In genomic region chr10:77627497-77627896, GRCm38 (mm10) we compare ENCODE assay signal across 7 mouse cellular contexts. TPM values are rescaled to one million over a fixed set of nuclear protein-coding genes. Genes with fewer than 3 reads are reported as not detected.
DNase-seq lines count a peak whose midpoint lies in the region; ATAC-seq and TF ChIP-seq lines count a peak whose summit lies in the region.

No protein-coding gene starts in this region.

- peak; percentile 64 for DNase-seq in adrenal gland, adult 8-10 months
- DNase-seq in embryo, embryonic 10.5 days (ENCODE audit: low spot score): peak; percentile 87
- peak; percentile 61 for DNase-seq in kidney, adult 11 months
- peak; percentile 86 for DNase-seq in limb, embryonic 10.5 days (ENCODE audit: low spot score)
- peak; percentile 89 for DNase-seq in midbrain, embryonic 14.5 days

- no peak for TF ChIP-seq POLR2A in small intestine, adult 2 months (IDR thresholded peaks at IDR 0.05; ENCODE audit: low read depth, low read length)

- peak; percentile 92; the same call in 1 of the 2 replicates for TF ChIP-seq CTCF in small intestine, adult 2 months (IDR thresholded peaks at IDR 0.05; ENCODE audit: extremely low read depth, insufficient read length, insufficient replicate concordance, low read depth, low read length)

- no peak overlapping the region; the same call in 1 of the 2 replicates for H3K9ac ChIP-seq in midbrain, embryonic 14.5 days (replicated peaks; ENCODE audit: low read length)

- peak; percentile 75 for ATAC-seq in granulocyte monocyte progenitor cell, adult 5-6 weeks (replicated peaks; ENCODE audit: poor library complexity, severe bottlenecking)
- ATAC-seq in midbrain, embryonic 14.5 days (ENCODE audit: low FRiP score, low TSS enrichment): peak; percentile 82

- H3K4me1 ChIP-seq in limb, embryonic 10.5 days: peaks cover 20% of the 10 kb centered on the region
- peaks cover 16% of the 10 kb centered on the region for H3K4me1 ChIP-seq in midbrain, embryonic 14.5 days (ENCODE audit: control insufficient read depth, insufficient read depth, low read length)
- peaks cover 18% of the 10 kb centered on the region; the same call in 1 of the 2 replicates for H3K4me1 ChIP-seq in small intestine, adult 2 months (ENCODE audit: control insufficient read depth, insufficient read depth, insufficient read length, low read length)

- peaks cover 41% of the 10 kb centered on the region for H3K36me3 ChIP-seq in limb, embryonic 10.5 days
- H3K36me3 ChIP-seq in midbrain, embryonic 14.5 days (ENCODE audit: control insufficient read depth, insufficient read depth, low read length): peaks cover 15% of the 10 kb centered on the region
- peaks cover 10% of the 10 kb centered on the region for H3K36me3 ChIP-seq in small intestine, adult 2 months (ENCODE audit: control insufficient read depth, insufficient read depth, low read length)

- no peaks in the 10 kb centered on the region for H3K9me3 ChIP-seq in limb, embryonic 10.5 days (replicated peaks)
- no peaks in the 10 kb centered on the region for H3K9me3 ChIP-seq in midbrain, embryonic 14.5 days (ENCODE audit: control insufficient read depth, low read length)

- WGBS in limb, embryonic 10.5 days: 56% methylated on average over 2 of the region's 2 CpGs
- 33% methylated on average over 2 of the region's 2 CpGs for WGBS in midbrain, embryonic 14.5 days
- WGBS in small intestine, adult 2 months: 25% methylated on average over 2 of the region's 2 CpGs

- H3K27me3 ChIP-seq in limb, embryonic 10.5 days (ENCODE audit: low read depth, poor library complexity, severe bottlenecking): no peaks in the 10 kb centered on the region
- no peaks in the 10 kb centered on the region for H3K27me3 ChIP-seq in midbrain, embryonic 14.5 days (ENCODE audit: control insufficient read depth, insufficient read depth, low read length)
- no peaks in the 10 kb centered on the region for H3K27me3 ChIP-seq in small intestine, adult 2 months (ENCODE audit: control insufficient read depth, insufficient read depth, low read length)

- H3K4me2 ChIP-seq in midbrain, embryonic 14.5 days (ENCODE audit: low read length): no peak overlapping the region

- no peak overlapping the region for H3K4me3 ChIP-seq in limb, embryonic 10.5 days
- H3K4me3 ChIP-seq in midbrain, embryonic 14.5 days (replicated peaks; ENCODE audit: low read depth, low read length): no peak overlapping the region
- H3K4me3 ChIP-seq in small intestine, adult 2 months (ENCODE audit: low read depth, low read length): no peak overlapping the region

- no peak overlapping the region for H3K27ac ChIP-seq in limb, embryonic 10.5 days
- H3K27ac ChIP-seq in midbrain, embryonic 14.5 days (replicated peaks; ENCODE audit: low read depth, low read length): no peak overlapping the region
- H3K27ac ChIP-seq in small intestine, adult 2 months (ENCODE audit: insufficient read depth, low read depth, low read length): no peak overlapping the region

RNA-seq across cellular contexts. Expression of gene Ube2g2, which starts 5.4 kb away (rescaled TPM):
- 10 to 100 TPM; 46.0 to 63.0 (median 53.7) TPM for total RNA-seq in adrenal gland, adult 8-10 months (2022)
- 39.6 and 42.0 TPM in 2 replicates for total RNA-seq in granulocyte monocyte progenitor cell, adult 5-6 weeks (2014; fragmentation: Nextera tagmentation)
- total RNA-seq in granulocyte monocyte progenitor cell, adult 5-6 weeks (2017): 29.5 and 53.3 TPM in 2 replicates
- polyA plus RNA-seq in limb, embryonic 10.5 days (2016; fragmentation: Nextera tagmentation; extraction: Ambion mirVana): 98.4 and 104 TPM in 2 replicates
- polyA plus RNA-seq in midbrain, embryonic 14.5 days (2014; fragmentation: Nextera tagmentation; extraction: Ambion mirVana): 55.6 and 66.6 TPM in 2 replicates
- polyA plus RNA-seq in small intestine, adult 2 months (2012; rRNA removed): 16.5 and 20.9 TPM in 2 replicates

RNA-seq across cellular contexts. Expression of gene Gm49325, which starts 21.5 kb away (rescaled TPM):
- 10 to 100 TPM; 15.2 to 24.8 (median 18.1) TPM for total RNA-seq in adrenal gland, adult 8-10 months (2022)
- total RNA-seq in granulocyte monocyte progenitor cell, adult 5-6 weeks (2014; fragmentation: Nextera tagmentation): not detected in 2 replicates
- 1.6 TPM in 1 of 2 replicates, not detected in the other for total RNA-seq in granulocyte monocyte progenitor cell, adult 5-6 weeks (2017)
- polyA plus RNA-seq in limb, embryonic 10.5 days (2016; fragmentation: Nextera tagmentation; extraction: Ambion mirVana): 1.6 and 1.7 TPM in 2 replicates
- 16.3 TPM in 1 of 2 replicates, not detected in the other for polyA plus RNA-seq in midbrain, embryonic 14.5 days (2014; fragmentation: Nextera tagmentation; extraction: Ambion mirVana)
- polyA plus RNA-seq in small intestine, adult 2 months (2012; rRNA removed): not detected in 2 replicates

RNA-seq across cellular contexts. Expression of gene Sumo3, which starts 21.6 kb away (rescaled TPM):
- total RNA-seq in adrenal gland, adult 8-10 months (2022): 100 to 1,000 TPM in 3 of 4 experiments, 10 to 100 TPM in 1; 98.9 to 125 (median 115) TPM
- total RNA-seq in granulocyte monocyte progenitor cell, adult 5-6 weeks (2014; fragmentation: Nextera tagmentation): 60.0 and 78.8 TPM in 2 replicates
- total RNA-seq in granulocyte monocyte progenitor cell, adult 5-6 weeks (2017): 197 and 205 TPM in 2 replicates
- polyA plus RNA-seq in limb, embryonic 10.5 days (2016; fragmentation: Nextera tagmentation; extraction: Ambion mirVana): 400 and 420 TPM in 2 replicates
- polyA plus RNA-seq in midbrain, embryonic 14.5 days (2014; fragmentation: Nextera tagmentation; extraction: Ambion mirVana): 253 and 287 TPM in 2 replicates
- 129 and 254 TPM in 2 replicates for polyA plus RNA-seq in small intestine, adult 2 months (2012; rRNA removed)

RNA-seq across cellular contexts. Expression of gene Pttg1ip, which starts 46.0 kb away (rescaled TPM):
- 100 to 1,000 TPM; 207 to 236 (median 225) TPM for total RNA-seq in adrenal gland, adult 8-10 months (2022)
- total RNA-seq in granulocyte monocyte progenitor cell, adult 5-6 weeks (2014; fragmentation: Nextera tagmentation): 36.6 and 39.0 TPM in 2 replicates
- total RNA-seq in granulocyte monocyte progenitor cell, adult 5-6 weeks (2017): 34.6 and 37.0 TPM in 2 replicates
- polyA plus RNA-seq in limb, embryonic 10.5 days (2016; fragmentation: Nextera tagmentation; extraction: Ambion mirVana): 64.0 and 73.7 TPM in 2 replicates
- polyA plus RNA-seq in midbrain, embryonic 14.5 days (2014; fragmentation: Nextera tagmentation; extraction: Ambion mirVana): 52.1 and 71.8 TPM in 2 replicates
- 82.9 and 176 TPM in 2 replicates for polyA plus RNA-seq in small intestine, adult 2 months (2012; rRNA removed)

RNA-seq across cellular contexts. Expression of gene Tspear, which starts 58.9 kb away (rescaled TPM):
- 1 to 10 TPM in 1 of 4 experiments, under 1 TPM in 3; 0.15 to 1.4 (median 0.81) TPM for total RNA-seq in adrenal gland, adult 8-10 months (2022)
- total RNA-seq in granulocyte monocyte progenitor cell, adult 5-6 weeks (2014; fragmentation: Nextera tagmentation): 0.90 TPM in 1 of 2 replicates, not detected in the other
- 0.05 TPM in 1 of 2 replicates, not detected in the other for total RNA-seq in granulocyte monocyte progenitor cell, adult 5-6 weeks (2017)
- polyA plus RNA-seq in limb, embryonic 10.5 days (2016; fragmentation: Nextera tagmentation; extraction: Ambion mirVana): 0.59 and 0.74 TPM in 2 replicates
- 0.88 and 1.3 TPM in 2 replicates for polyA plus RNA-seq in midbrain, embryonic 14.5 days (2014; fragmentation: Nextera tagmentation; extraction: Ambion mirVana)
- polyA plus RNA-seq in small intestine, adult 2 months (2012; rRNA removed): 0.11 and 0.33 TPM in 2 replicates
